Mouse (Mus musculus) heart, embryonic 15.5 days (tissue): Measurements from ENCODE around the gene Stk11ip. TPM values are rescaled to one million over a fixed set of nuclear protein-coding genes. Genes with fewer than 3 reads are reported as not detected.

Source experiments
- ATAC-seq: fragments of 200-750 bp; cut with Nextera tagmentation; replicated peaks from 2 replicates; pipeline ENCODE4 v1.8.0; 2017; ENCODE audit warnings: low read depth, moderate TSS enrichment; ENCODE audit not compliant: insufficient number of reproducible peaks, insufficient read depth, low FRiP score
- H3K27ac ChIP-seq: fragments of 300-500 bp; sonication (generic); 2 replicates; pipeline ENCODE4 v1.5.1; 2015; ENCODE audit warnings: mild to moderate bottlenecking, inconsistent platforms
- H3K27me3 ChIP-seq: fragments of 300-500 bp; sonication (generic); 2 replicates; pipeline ENCODE4 v1.6.1; 2015; ENCODE audit warnings: inconsistent platforms
- H3K36me3 ChIP-seq: fragments of 300-500 bp; sonication (generic); 2 replicates; pipeline ENCODE4 v1.6.1; 2015; ENCODE audit warnings: mild to moderate bottlenecking, inconsistent platforms
- H3K4me1 ChIP-seq: fragments of 300-500 bp; sonication (generic); replicated peaks from 2 replicates; pipeline ENCODE4 v1.6.1; 2015; ENCODE audit warnings: inconsistent platforms
- H3K4me2 ChIP-seq: fragments of 300-500 bp; sonication (generic); 2 replicates; pipeline ENCODE4 v1.6.1; 2015; ENCODE audit warnings: inconsistent platforms, mild to moderate bottlenecking, moderate library complexity
- H3K4me3 ChIP-seq: fragments of 300-500 bp; sonication (generic); 2 replicates; pipeline ENCODE4 v1.5.1; 2015; ENCODE audit warnings: mild to moderate bottlenecking, inconsistent platforms
- H3K9ac ChIP-seq: fragments of 300-500 bp; sonication (generic); 2 replicates; pipeline ENCODE4 v1.6.1; 2015; ENCODE audit warnings: mild to moderate bottlenecking, inconsistent platforms
- H3K9me3 ChIP-seq: fragments of 300-500 bp; sonication (generic); replicated peaks from 2 replicates; pipeline ENCODE4 v1.6.1; 2016; ENCODE audit warnings: inconsistent platforms
- WGBS: fragments of 180-500 bp; shearing (Covaris S2); methylation state at CpG from one replicate; pipeline ENCODE4 v1.1.7; 2015; ENCODE audit warnings: mixed read lengths; 5-methylcytosine and 5-hydroxymethylcytosine counted together
- polyA plus RNA-seq: library from polyadenylated mRNA; unstranded; fragments of >200 nt; fragmentation: Nextera tagmentation; extraction: Ambion mirVana; gene quantifications from 2 replicates; pipeline ENCODE4 v1.2.1, GENCODE M21; 2015

Stk11ip gene
- polyA plus RNA-seq, 1 experiment from 2014 or later: 10.4 TPM

DNA sequence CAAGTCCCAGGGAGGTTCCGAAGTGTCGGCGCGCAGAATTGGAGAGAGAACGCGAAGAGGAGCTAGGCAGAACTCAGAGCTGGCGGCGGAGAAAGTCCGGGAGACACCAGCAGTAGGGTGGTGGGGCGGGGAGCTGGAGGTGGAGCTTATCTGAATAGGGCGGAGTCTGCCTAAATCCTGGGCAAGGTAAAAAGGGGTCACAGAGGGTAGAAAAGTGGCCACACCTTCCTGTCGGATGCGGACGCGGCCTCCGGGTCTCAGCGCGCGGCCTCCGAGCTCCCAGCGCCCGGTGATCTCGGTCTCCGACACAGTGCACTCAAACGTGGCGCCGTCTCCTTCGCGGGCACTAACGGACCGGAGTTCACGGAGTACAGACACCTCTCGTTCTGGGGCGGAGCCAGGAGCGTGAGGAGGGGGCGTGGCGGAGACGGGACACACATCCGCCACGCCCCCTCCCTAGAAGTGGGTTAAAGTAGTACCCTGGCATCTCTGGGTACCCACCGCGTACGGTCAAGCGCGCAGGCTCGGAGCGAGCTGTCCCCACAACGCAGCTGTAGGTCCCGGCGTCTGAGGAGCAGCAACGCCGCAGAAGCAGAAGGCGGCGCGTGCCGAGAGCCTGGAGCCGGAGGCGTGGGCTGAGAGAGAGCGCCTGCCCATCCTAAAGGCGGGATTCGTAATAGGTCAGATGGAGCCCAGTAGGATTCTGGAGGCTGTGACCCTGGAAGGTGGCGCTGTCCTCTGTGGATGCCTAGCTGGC, 33.7 kb upstream of the Stk11ip start:
- peak; percentile 43 for ATAC-seq
- H3K4me1 ChIP-seq: peaks cover 24% of the 10 kb centered on the region
- H3K27me3 ChIP-seq: peaks cover 68% of the 10 kb centered on the region
- H3K36me3 ChIP-seq: peaks cover 65% of the 10 kb centered on the region
- 0 out of 2 replicates have a peak overlapping the region, but pooled peaks have one; percentile 24 for H3K9ac ChIP-seq
- H3K27ac ChIP-seq: no peak overlapping the region
- 3% methylated on average over 62 of the region's 62 CpGs for WGBS
- peak overlapping the region; percentile 75 for H3K4me2 ChIP-seq
- H3K9me3 ChIP-seq: no peaks in the 10 kb centered on the region
- H3K4me3 ChIP-seq: peak overlapping the region; percentile 46

DNA sequence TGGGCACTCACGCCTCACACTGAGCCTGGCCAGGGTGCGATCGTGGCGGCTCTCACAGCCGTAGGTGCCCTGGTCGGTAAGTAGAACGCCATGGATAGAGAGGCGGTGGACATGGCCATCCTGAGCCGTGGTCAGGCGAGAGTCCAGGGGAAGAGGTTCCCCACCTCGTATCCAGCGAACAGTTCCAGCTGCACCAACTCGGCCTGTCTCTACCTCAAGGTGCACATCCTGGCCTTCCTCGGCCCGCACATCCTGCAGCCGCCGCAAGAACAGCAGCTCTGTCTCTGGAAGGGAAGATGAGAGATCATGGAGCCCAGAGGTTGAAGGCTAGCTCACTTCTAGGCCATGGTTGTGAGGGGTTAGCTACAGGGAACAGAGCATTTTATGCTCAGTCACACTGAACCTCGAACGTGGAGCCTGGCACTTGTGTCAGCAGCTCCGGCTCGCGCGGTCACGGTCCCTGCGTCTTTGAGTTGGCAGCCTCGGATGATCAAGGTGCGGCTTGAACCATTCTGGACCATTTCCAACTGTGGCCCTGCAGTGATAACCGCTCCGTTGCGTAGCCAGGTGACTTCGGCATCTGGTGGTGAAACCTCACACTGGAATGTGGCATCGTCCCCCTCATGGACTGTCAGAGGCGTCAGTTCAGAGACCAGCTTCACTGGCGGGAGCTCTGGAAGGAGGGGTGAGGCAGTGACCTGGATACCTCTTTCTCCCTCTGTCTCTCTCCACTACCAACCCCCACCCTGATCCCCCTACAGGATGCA, 30.4 kb upstream of the Stk11ip start:
- H3K9me3 ChIP-seq: no peaks in the 10 kb centered on the region
- no peak overlapping the region for H3K4me2 ChIP-seq
- H3K36me3 ChIP-seq: peaks cover 82% of the 10 kb centered on the region
- no peak overlapping the region for H3K27ac ChIP-seq
- 81% methylated on average over 34 of the region's 34 CpGs for WGBS
- H3K27me3 ChIP-seq: peaks cover 35% of the 10 kb centered on the region
- no peak overlapping the region for H3K9ac ChIP-seq
- ATAC-seq: no peak
- H3K4me3 ChIP-seq: no peak overlapping the region
- H3K4me1 ChIP-seq: peaks cover 21% of the 10 kb centered on the region

- H3K4me3 ChIP-seq: no peak overlapping the region
- H3K4me1 ChIP-seq: peaks cover 11% of the 10 kb centered on the region
- H3K36me3 ChIP-seq: peaks cover 87% of the 10 kb centered on the region
- H3K27me3 ChIP-seq: peaks cover 18% of the 10 kb centered on the region
- WGBS: 61% methylated on average over 24 of the region's 24 CpGs
- H3K9me3 ChIP-seq: no peaks in the 10 kb centered on the region
- H3K9ac ChIP-seq: no peak overlapping the region
- no peak for ATAC-seq
- H3K27ac ChIP-seq: no peak overlapping the region
- H3K4me2 ChIP-seq: no peak overlapping the region
These were observed 28.7 kb upstream of the Stk11ip start for GRCm38 (mm10) chr1:75492579-75493170.

DNA sequence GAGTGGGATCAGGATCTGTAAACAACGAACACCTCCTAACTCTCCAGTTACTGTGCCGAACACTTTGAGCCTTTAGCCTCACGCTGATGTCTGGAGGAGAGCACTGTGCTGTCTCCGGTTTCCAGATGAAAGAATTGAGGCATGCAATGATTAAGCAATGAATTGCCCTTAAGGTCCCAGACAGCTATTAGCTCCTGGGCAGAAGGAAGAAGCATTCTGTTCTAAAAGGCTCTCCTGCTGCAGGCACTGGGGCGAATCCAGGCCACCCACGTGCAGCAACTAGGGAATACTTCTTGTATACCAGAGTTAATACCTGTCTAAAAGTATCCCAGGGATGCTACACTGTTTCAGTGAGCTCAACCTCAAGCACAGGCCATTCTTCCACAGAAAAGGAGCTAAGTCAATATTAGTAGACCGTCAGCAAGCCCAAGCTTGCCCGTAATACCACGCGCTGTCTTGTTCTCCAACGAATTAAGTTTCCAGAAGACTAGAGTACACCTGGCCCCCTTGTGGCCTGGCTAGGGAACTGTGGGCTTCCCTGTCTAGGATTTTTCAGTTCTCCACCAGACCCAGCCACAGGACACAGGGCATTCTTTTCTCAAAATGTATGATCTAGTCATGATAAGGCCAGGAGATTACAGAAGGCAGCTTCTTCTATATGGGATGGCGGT, 26.3 kb upstream of the Stk11ip start:
- Histone ChIP-seq H3K36me3 (peaks cover 95% of the 10 kb centered on the region), H3K9me3 (no peaks in the 10 kb centered on the region), H3K4me1 (no peaks in the 10 kb centered on the region), H3K27ac (no peak overlapping the region), H3K4me3 (no peak overlapping the region), H3K9ac (no peak overlapping the region), H3K4me2 (no peak overlapping the region), H3K27me3 (peaks cover 3% of the 10 kb centered on the region; the same call in 1 of the 2 replicates)
- no peak; the same call in 1 of the 2 replicates for ATAC-seq
- WGBS: 65% methylated on average over 12 of the region's 12 CpGs

- Histone ChIP-seq H3K4me1 (peaks cover 19% of the 10 kb centered on the region), H3K4me2 (no peak overlapping the region), H3K9ac (no peak overlapping the region), H3K4me3 (no peak overlapping the region), H3K27me3 (no peaks in the 10 kb centered on the region), H3K27ac (no peak overlapping the region), H3K36me3 (peaks cover 91% of the 10 kb centered on the region), H3K9me3 (no peaks in the 10 kb centered on the region)
- no peak for ATAC-seq
- 78% methylated on average over 4 of the region's 4 CpGs for WGBS
These were observed 22.4 kb upstream of the Stk11ip start for GRCm38 (mm10) chr1:75498897-75499296.

DNA sequence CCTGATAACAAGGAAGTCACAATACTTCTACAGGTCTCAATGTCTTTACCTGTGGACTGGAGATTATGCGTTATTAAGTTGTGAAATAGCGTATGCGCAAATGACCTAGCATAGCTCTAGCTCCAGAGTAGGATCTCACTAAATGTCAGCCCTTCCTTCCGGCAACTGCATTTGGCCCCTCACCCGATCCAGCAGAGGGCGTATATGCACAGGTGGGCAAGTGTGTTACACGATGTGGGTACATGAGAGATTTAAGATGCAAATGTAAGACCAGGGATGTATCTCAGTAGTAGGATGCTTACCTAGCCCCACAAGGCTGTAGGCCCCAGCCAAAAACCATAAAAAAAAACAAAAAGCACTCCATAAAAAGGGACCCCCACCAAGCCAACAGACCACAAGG, 21.9 kb upstream of the Stk11ip start:
- WGBS: 78% methylated on average over 7 of the region's 7 CpGs
- Histone ChIP-seq H3K4me2 (no peak overlapping the region), H3K9ac (no peak overlapping the region), H3K36me3 (peaks cover 89% of the 10 kb centered on the region), H3K4me1 (peaks cover 24% of the 10 kb centered on the region), H3K9me3 (no peaks in the 10 kb centered on the region), H3K27me3 (no peaks in the 10 kb centered on the region), H3K4me3 (no peak overlapping the region), H3K27ac (no peak overlapping the region)
- no peak for ATAC-seq

DNA sequence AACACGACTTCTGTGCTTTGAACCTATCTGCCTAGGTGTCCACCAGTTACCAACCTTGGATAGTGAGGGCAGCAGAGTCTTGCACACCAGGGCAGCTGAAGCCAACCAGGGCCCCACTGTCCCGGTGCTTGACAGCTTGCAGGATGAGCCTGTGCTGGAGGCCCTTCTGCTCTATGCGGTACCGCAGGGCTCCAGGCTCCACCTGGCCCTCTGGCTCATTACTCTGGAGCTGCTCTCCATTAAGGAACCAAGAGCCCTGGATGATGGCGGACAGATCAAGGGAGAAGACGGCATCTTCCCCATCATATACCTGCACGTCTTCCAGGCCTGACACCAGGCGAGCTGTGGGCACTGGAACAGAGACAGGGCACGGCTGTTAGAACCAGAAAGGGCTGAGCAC, 19.4 kb upstream of the Stk11ip start:
- H3K9me3 ChIP-seq: no peaks in the 10 kb centered on the region
- peaks cover 65% of the 10 kb centered on the region for H3K36me3 ChIP-seq
- no peak overlapping the region for H3K27ac ChIP-seq
- H3K9ac ChIP-seq: no peak overlapping the region
- no peak overlapping the region for H3K4me3 ChIP-seq
- H3K4me1 ChIP-seq: peaks cover 32% of the 10 kb centered on the region
- no peak overlapping the region for H3K4me2 ChIP-seq
- 92% methylated on average over 9 of the region's 9 CpGs for WGBS
- no peak for ATAC-seq
- H3K27me3 ChIP-seq: no peaks in the 10 kb centered on the region

GRCm38 (mm10) chr1:75502945-75503650, 18.2 kb upstream of the Stk11ip start:
- Histone ChIP-seq H3K4me1 (peaks cover 42% of the 10 kb centered on the region), H3K36me3 (peaks cover 53% of the 10 kb centered on the region), H3K4me3 (peak overlapping the region; percentile 81), H3K4me2 (peak overlapping the region; percentile 86), H3K27me3 (no peaks in the 10 kb centered on the region), H3K9me3 (no peaks in the 10 kb centered on the region), H3K27ac (no peak overlapping the region), H3K9ac (peak overlapping the region; percentile 88)
- no peak for ATAC-seq
- 78% methylated on average over 25 of the region's 25 CpGs for WGBS

- H3K27me3 ChIP-seq: no peaks in the 10 kb centered on the region
- peak overlapping the region; percentile 81 for H3K4me3 ChIP-seq
- H3K4me1 ChIP-seq: peaks cover 42% of the 10 kb centered on the region
- WGBS: 53% methylated on average over 23 of the region's 23 CpGs
- peak overlapping the region; percentile 88 for H3K9ac ChIP-seq
- peak overlapping the region; percentile 97 for H3K27ac ChIP-seq
- H3K4me2 ChIP-seq: peak overlapping the region; percentile 86
- no peak for ATAC-seq
- peaks cover 47% of the 10 kb centered on the region for H3K36me3 ChIP-seq
- no peaks in the 10 kb centered on the region for H3K9me3 ChIP-seq
These were observed 17.7 kb upstream of the Stk11ip start for GRCm38 (mm10) chr1:75503651-75503980.

DNA sequence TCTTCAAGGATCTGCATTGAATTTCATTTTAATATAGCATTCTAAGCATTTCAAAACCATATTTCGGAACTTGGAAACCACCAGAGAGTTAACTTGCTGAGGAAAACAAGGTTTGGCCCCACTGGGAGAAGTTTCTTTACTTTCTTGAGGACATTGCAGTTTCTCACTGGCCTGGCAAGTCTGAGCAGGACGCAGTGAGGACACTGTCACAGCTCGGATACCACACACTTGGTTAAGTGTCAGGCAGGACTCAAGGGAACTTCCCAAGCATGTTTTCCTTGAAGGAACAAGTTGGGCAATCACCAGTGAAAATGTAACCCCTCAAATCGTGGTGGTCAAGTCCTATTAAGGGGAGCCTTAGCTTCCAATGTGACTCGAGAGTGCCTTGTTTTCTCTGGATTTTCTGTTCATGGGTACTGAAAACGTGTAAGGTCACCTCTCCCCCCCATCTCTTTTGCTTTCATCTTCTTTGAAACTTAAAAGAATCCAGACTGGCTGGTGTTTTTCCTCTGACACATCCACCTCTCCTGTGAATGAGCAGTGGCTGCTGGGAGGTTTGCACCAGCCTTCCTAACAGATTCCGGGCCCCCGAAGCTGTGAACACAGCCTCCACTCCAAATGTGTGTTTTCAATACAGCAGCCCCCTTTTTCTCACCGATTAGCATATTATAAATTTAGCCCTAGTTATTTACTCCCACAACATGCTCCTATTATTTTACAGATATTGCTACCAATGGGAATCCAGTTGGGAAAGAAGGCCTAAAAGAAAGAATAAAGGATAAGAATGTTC, 16.9 kb upstream of the Stk11ip start:
- Histone ChIP-seq H3K9ac (peak overlapping the region; percentile 88), H3K4me2 (peak overlapping the region; percentile 86), H3K4me3 (peak overlapping the region; percentile 81), H3K36me3 (peaks cover 39% of the 10 kb centered on the region), H3K27me3 (no peaks in the 10 kb centered on the region), H3K4me1 (peaks cover 46% of the 10 kb centered on the region), H3K9me3 (no peaks in the 10 kb centered on the region), H3K27ac (peak overlapping the region; percentile 97)
- 31% methylated on average over 9 of the region's 9 CpGs for WGBS
- ATAC-seq: no peak
